Mouse (Mus musculus) stomach, postnatal 0 days (tissue): ENCODE measurements around the gene Ppp2r3a. TPM values are rescaled to one million over a fixed set of nuclear protein-coding genes. Genes with fewer than 3 reads are reported as not detected.
A peak's percentile ranks its signal among the peaks of the same experiment; 100 is the strongest.

ENCODE experiments used
- ATAC-seq: fragments of 200-750 bp; cut with Nextera tagmentation; 2 replicates; pipeline ENCODE4 v1.8.0; 2017; ENCODE audit not compliant: low FRiP score, low TSS enrichment
- DNase-seq: peaks from one replicate; pipeline ENCODE4 v3.0.0-alpha.2; 2016; ENCODE audit warnings: low spot score
- H3K27ac ChIP-seq: fragments of 300-500 bp; sonication (generic); replicated peaks from 2 replicates; pipeline ENCODE4 v1.5.1; 2014; ENCODE audit warnings: mild to moderate bottlenecking, control low read depth
- H3K27me3 ChIP-seq: fragments of 300-500 bp; sonication (generic); 2 replicates; pipeline ENCODE4 v1.6.1; 2014; ENCODE audit warnings: low read length; ENCODE audit not compliant: control insufficient read depth, insufficient read depth
- H3K36me3 ChIP-seq: fragments of 300-500 bp; sonication (generic); 2 replicates; pipeline ENCODE4 v1.6.1; 2014; ENCODE audit warnings: low read length, mixed read lengths; ENCODE audit not compliant: control insufficient read depth, insufficient read depth
- H3K4me1 ChIP-seq: fragments of 300-500 bp; sonication (generic); replicated peaks from 2 replicates; pipeline ENCODE4 v1.6.1; 2014; ENCODE audit warnings: antibody characterized with exemption; ENCODE audit not compliant: control insufficient read depth, insufficient read depth
- H3K4me2 ChIP-seq: fragments of 300-500 bp; sonication (generic); replicated peaks from 2 replicates; pipeline ENCODE4 v1.6.1; 2014; ENCODE audit warnings: low read depth, mild to moderate bottlenecking, control low read depth, moderate library complexity
- H3K4me3 ChIP-seq: fragments of 300-500 bp; sonication (generic); 2 replicates; pipeline ENCODE4 v1.5.1; 2014; ENCODE audit warnings: low read depth, low read length, control low read depth
- H3K9ac ChIP-seq: fragments of 300-500 bp; sonication (generic); 2 replicates; pipeline ENCODE4 v1.6.1; 2014; ENCODE audit warnings: mild to moderate bottlenecking, low read length, control low read depth, mixed read lengths
- H3K9me3 ChIP-seq: fragments of 300-500 bp; sonication (generic); 2 replicates; pipeline ENCODE4 v1.6.1; 2016; ENCODE audit warnings: low read length; ENCODE audit not compliant: control insufficient read depth
- CTCF ChIP-seq: IDR thresholded peaks from 2 replicates; pipeline ENCODE4 v1.5.1; 2016; ENCODE audit warnings: antibody characterized with exemption, low read depth, mild to moderate bottlenecking, moderate library complexity
- EP300 ChIP-seq: optimal IDR thresholded peaks from 2 replicates; pipeline ENCODE3; 2016; ENCODE audit warnings: antibody characterized with exemption
- WGBS: fragments of 180-500 bp; shearing (Covaris S2); extraction: QIAGEN DNeasy Blood & Tissue Kit; methylation state at CpG from one replicate; pipeline ENCODE4 v1.1.7; 2014; 5-methylcytosine and 5-hydroxymethylcytosine counted together
- polyA plus RNA-seq: library from polyadenylated mRNA; unstranded; fragments of >200 nt; fragmentation: Nextera tagmentation; extraction: Ambion mirVana; gene quantifications from 2 replicates; pipeline ENCODE4 v1.2.1, GENCODE M21; 2015

Gene Ppp2r3a
- polyA plus RNA-seq, 1 experiment from 2014 or later = 6.8 TPM

DNA sequence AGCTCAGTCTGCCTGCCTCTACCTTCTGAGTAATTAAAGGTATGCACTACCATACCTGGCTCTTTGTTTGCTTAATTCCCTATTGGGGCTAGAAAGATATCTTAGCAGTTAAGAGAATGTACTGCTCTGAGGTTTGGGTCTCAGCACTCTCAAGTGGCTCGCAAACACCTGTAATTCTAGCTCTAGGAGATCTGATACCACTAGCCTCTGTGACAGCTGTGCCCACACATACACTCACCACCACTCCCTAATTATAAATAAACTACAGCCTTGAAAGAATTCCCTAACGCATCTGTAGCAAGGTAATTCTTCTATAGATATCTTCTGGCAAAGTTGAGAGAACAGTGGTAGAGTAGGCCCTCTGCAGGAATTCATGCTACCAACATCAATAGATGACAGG is 15.8 kb downstream of the Ppp2r3a start:
- DNase-seq (no peak), ATAC-seq (no peak)
- H3K36me3 ChIP-seq = no peaks in the 10 kb centered on the region
- no peak overlapping the region for H3K4me3 ChIP-seq
- TF ChIP-seq CTCF = 0 out of 2 replicates have a peak, but pooled peaks have one; percentile 21
- no peak for TF ChIP-seq EP300
- WGBS = 52% methylated on average over 2 of the region's 2 CpGs
- H3K9ac ChIP-seq = no peak overlapping the region
- no peak overlapping the region for H3K4me2 ChIP-seq
- H3K27ac ChIP-seq = no peak overlapping the region
- H3K4me1 ChIP-seq = no peaks in the 10 kb centered on the region
- no peaks in the 10 kb centered on the region for H3K9me3 ChIP-seq
- H3K27me3 ChIP-seq = no peaks in the 10 kb centered on the region

DNA sequence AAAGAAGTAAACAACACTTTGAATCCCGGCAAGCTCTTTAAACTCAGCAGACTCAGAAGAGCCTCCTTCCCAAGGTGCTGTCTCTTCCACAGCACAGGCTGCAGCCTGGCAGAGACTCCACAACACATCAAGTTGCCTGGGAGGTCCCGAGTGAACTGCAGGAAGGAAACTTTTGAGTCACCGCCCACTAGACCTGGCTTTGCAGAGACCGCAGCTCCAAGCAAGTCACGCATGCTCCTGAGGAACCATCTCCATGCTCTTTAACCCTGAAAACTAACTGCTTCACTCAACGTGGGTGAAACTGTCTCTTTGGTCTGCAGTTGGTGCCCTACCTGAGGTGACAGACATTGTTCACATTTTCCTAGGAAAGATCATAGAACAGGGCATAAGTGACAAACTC is 19.6 kb downstream of the Ppp2r3a start:
- no peaks in the 10 kb centered on the region for H3K9me3 ChIP-seq
- ATAC-seq (no peak), DNase-seq (no peak)
- no peaks in the 10 kb centered on the region for H3K36me3 ChIP-seq
- no peaks in the 10 kb centered on the region for H3K4me1 ChIP-seq
- H3K4me2 ChIP-seq = no peak overlapping the region
- no peaks in the 10 kb centered on the region for H3K27me3 ChIP-seq
- H3K27ac ChIP-seq = no peak overlapping the region
- H3K4me3 ChIP-seq = no peak overlapping the region
- TF ChIP-seq EP300 = no peak
- no peak overlapping the region for H3K9ac ChIP-seq
- WGBS = 57% methylated on average over 6 of the region's 6 CpGs

DNA sequence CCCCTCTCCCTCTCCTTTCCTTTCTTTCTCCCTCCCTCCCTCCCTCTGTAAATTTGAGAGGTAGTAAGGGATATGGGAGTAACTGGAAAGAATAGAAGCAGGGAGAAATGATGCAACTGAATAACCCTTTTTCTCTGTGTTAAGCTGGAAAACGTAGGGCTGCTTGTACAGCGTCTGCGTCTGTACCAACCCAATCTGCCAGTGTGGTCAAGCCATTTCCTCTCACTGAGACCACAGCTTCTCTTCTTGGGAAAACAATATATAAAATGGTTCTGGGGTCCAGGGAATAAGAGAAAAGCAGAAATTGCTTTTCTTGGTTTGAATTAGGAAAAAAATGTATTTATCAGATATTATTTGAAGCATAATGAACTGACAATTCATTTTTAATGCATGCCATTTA is 21.6 kb downstream of the Ppp2r3a start:
- WGBS = 79% methylated on average over 3 of the region's 3 CpGs
- no peak overlapping the region for H3K4me2 ChIP-seq
- H3K4me1 ChIP-seq = no peaks in the 10 kb centered on the region
- H3K9ac ChIP-seq = no peak overlapping the region
- no peak overlapping the region for H3K27ac ChIP-seq
- H3K9me3 ChIP-seq = no peaks in the 10 kb centered on the region
- no peaks in the 10 kb centered on the region for H3K36me3 ChIP-seq
- DNase-seq = no peak
- ATAC-seq = no peak
- TF ChIP-seq EP300 = no peak
- no peak for TF ChIP-seq CTCF
- H3K4me3 ChIP-seq = no peak overlapping the region
- H3K27me3 ChIP-seq = no peaks in the 10 kb centered on the region

DNA sequence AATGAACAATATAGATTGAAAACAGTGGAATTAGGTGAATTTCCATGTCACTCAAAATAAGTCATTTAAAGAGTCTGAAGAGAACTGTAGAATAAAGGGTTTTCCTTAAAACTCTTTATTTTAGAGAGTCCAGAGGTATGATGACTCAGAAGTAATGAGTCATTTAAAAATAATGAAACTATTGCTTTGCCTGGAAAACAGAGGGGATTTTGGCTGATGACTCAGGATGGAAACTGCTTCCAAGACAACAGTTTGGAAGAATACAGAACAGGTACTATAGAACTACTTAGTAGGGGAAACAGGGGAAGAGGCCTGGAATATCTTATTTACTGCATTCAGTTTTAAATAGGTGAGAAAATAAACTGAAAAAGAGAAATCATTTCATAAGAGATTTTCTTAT is 22.7 kb downstream of the Ppp2r3a start:
- DNase-seq (no peak), ATAC-seq (no peak)
- Histone ChIP-seq H3K4me2 (no peak overlapping the region), H3K4me1 (no peaks in the 10 kb centered on the region), H3K27ac (no peak overlapping the region), H3K4me3 (no peak overlapping the region), H3K27me3 (no peaks in the 10 kb centered on the region), H3K9me3 (no peaks in the 10 kb centered on the region), H3K9ac (no peak overlapping the region), H3K36me3 (no peaks in the 10 kb centered on the region)
- TF ChIP-seq CTCF (no peak), EP300 (no peak)

DNA sequence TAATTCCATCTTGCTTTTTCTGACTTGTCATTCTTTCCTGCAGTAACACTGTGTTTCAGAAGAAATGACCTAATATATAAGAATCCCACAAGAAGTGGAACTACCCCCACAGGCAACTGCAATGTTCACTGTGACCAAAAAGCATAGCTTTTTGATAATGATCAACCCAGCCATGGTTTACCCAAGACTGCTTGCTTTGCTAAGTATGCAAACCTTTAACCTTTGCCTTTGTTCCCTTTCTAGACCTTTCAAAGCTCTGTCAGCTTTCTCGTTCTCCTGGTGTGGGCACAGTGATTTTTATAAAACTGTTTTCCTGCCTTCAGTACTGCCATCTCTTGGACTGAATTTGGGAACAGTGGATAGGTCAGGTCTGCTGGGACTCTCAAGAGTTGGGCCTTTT is 43.6 kb downstream of the Ppp2r3a start:
- Histone ChIP-seq H3K9ac (no peak overlapping the region), H3K9me3 (no peaks in the 10 kb centered on the region), H3K4me3 (no peak overlapping the region), H3K4me2 (no peak overlapping the region), H3K4me1 (no peaks in the 10 kb centered on the region), H3K36me3 (no peaks in the 10 kb centered on the region; the same call in 1 of the 2 replicates), H3K27me3 (no peaks in the 10 kb centered on the region), H3K27ac (no peak overlapping the region)
- DNase-seq (no peak), ATAC-seq (no peak)
- 55% methylated on average over 1 of the region's 1 CpGs for WGBS
- TF ChIP-seq EP300 (no peak), CTCF (no peak)

DNA sequence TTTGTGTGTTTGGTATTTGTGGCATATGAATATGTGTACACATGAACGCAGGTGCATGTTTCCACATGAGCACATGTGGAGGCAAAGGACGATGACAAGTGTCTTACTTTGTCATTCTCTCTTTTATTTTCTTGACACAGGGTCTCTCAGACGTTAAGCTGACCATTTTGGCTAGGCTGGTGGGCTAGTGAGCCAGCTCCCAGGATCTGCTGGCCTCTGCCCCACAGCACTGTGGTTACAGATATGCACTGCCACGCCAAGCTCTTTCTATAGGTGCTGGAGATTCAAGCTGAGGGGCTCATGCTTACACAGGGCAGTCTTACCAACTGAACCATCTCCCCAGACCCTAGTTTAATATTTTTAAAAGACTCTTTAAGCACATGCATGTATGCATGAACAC is 45.1 kb downstream of the Ppp2r3a start:
- WGBS = 63% methylated on average over 4 of the region's 4 CpGs
- Histone ChIP-seq H3K9me3 (no peaks in the 10 kb centered on the region), H3K4me1 (no peaks in the 10 kb centered on the region), H3K4me2 (no peak overlapping the region), H3K27ac (no peak overlapping the region), H3K27me3 (no peaks in the 10 kb centered on the region), H3K9ac (no peak overlapping the region), H3K36me3 (no peaks in the 10 kb centered on the region), H3K4me3 (no peak overlapping the region)
- DNase-seq = no peak
- ATAC-seq = no peak
- TF ChIP-seq EP300 (no peak), CTCF (no peak)
